Mouse (Mus musculus) naive thymus-derived CD4-positive, alpha-beta T cell, adult 2 months (primary cell): Measurements from ENCODE around the gene Olfr56.
"Not testable (repeated sequence)": the region's sequence is repeated elsewhere in the genome, so short reads cannot be mapped to it uniquely, and the experiment has no call there.

Experiments used
- DNase-seq: peaks from one replicate; pipeline ENCODE4 v3.0.0-alpha.2; 2011; ENCODE audit warnings: low read depth

Olfr56 gene

DNA sequence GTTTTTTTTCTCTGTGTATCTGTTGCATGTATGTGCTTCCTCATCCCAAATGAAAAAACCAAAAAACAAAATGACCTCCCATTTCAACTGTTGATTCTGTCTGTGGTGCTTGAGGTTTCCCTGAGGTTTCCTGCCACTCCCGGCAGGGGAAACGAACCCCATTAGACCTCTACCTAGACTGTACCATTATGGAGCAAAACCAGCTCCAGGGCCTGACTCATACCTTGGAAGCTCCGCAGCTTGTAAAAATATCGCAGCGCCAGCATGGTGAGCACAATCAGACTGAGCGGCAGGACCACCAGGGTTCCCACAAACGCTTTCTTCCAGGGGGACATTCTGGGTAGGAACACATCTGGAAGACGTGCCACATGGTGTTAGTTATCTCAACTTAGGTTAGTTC, 196.7 kb downstream of the Olfr56 start:
- no peak for DNase-seq

DNA sequence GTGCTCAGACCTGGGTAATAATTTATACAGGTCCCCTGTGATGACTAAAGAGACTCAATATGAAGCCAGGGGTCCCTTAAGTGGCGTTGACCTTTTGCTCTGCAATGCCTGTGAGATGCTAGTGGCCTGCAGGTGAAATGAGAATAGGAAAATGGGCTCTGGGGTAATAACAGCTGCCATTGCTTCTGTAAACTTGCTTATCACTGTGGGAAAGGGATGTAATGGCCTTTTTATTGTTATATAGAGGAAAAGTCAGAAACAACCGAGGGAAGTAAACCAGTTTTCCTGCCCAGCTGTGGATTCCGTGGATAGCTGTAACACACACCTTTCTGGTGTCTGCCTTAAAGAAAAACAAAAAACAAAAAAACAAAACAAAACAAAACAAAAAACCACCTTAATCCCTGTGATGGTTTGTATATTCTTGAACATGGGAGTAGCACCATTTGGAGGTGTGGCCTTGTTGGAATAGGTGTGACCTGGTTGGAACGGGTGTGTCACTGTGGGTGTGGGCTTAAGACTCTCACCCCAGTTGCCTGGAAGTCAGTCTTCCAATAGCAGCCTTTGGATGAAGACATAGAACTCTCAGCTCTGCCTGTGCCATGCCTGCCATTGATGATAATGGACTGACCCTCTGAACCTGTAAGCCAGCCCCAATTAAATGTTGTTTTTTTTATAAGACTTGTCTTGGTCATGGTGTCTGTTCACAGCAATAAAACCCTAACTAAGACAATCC, 197.5 kb downstream of the Olfr56 start:
- not testable (repeated sequence) for DNase-seq

DNA sequence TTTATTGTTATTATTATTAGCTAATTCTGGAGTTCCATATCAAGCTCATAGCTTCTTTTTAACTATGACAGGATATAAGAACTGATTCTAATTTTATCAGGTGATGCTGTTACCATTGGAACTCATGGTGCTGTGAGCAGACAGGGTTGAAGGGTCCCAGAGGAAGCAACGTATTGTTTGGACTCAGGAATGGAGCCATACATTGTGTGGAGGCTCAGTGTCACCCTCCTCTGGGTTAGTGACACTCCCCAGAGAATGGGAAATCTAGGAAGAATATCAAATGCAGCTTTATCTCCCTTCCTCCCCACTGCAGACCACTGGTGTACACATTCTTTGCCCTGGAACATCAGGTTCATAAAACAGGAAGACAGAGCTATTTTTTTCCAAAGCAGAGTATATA, 204.5 kb downstream of the Olfr56 start:
- DNase-seq, result no peak
